Mouse (Mus musculus): Measurements from ENCODE around the gene Psmb9.

- no peak for TF ChIP-seq POLR2A (IDR thresholded peaks at IDR 0.05; ENCODE audit: borderline replicate concordance, low read depth, low read length)
- TF ChIP-seq CTCF (IDR thresholded peaks at IDR 0.05; ENCODE audit: low read depth, low read length), result no peak
Measured at GRCm38 (mm10) chr17:34207456-34207855, 19.9 kb upstream of the Psmb9 start.

Measured in bone marrow macrophage, adult 2 months (primary cell).